Mouse (Mus musculus) brain, adult 10 weeks (tissue): ENCODE measurements around the gene Mrpl39. TPM values are rescaled to one million over a fixed set of nuclear protein-coding genes. Genes with fewer than 3 reads are reported as not detected.

Experiments
- polyA plus RNA-seq: library from polyadenylated mRNA; stranded (reverse); fragments of 350-450 nt; fragmentation: Illumina TruSeq; extraction: RNeasy Lipid Tissue Mini Kit (QIAGEN cat#74804); gene quantifications from one replicate; pipeline ENCODE4 v1.2.3, GENCODE M21; 2015; ENCODE audit warnings: low read depth, low replicate concordance

Gene Mrpl39
- polyA plus RNA-seq, result 29.4 TPM

GRCm38 (mm10) chr16:84735166-84736105, at the start of gene Mrpl39:
TSS of gene Mrpl39 (minus strand) at chr16:84735742.

GRCm38 (mm10) chr16:84774003-84774703, 38.6 kb upstream of the Mrpl39 start, which contains the start of gene Jam2:
TSS of gene Jam2 (plus strand) at chr16:84774123.

Other genes starting within 250 kb of the Mrpl39 start
- 0.68 TPM for gene A730009L09Rik, start 220.6 kb downstream of the Mrpl39 start, polyA plus RNA-seq
- gene Jam2, start 38.4 kb upstream of the Mrpl39 start, polyA plus RNA-seq, result 31.8 TPM
- 15.8 TPM for gene Gabpa, start 99.2 kb upstream of the Mrpl39 start, polyA plus RNA-seq
- gene Atp5j, start 99.9 kb upstream of the Mrpl39 start, polyA plus RNA-seq, result 647 TPM